Mouse (Mus musculus) embryonic fibroblast, embryonic 13.5 days (primary cell): Measurements from ENCODE around the gene Tgfb2.

Source experiments
- CTCF ChIP-seq: IDR thresholded peaks from 2 replicates; pipeline ENCODE4 v1.5.1; 2011; ENCODE audit warnings: mild to moderate bottlenecking, control low read depth, low read length, moderate library complexity, borderline replicate concordance; ENCODE audit not compliant: insufficient read depth
- POLR2A ChIP-seq: IDR thresholded peaks from 2 replicates; pipeline ENCODE4 v1.6.1; 2011; ENCODE audit warnings: low read depth, mild to moderate bottlenecking, control low read depth, low read length, moderate library complexity

GRCm38 (mm10) chr1:186609793-186610233 lies 96.0 kb downstream of the Tgfb2 start:
- TF ChIP-seq CTCF: no peak
- TF ChIP-seq POLR2A: no peak
